ENCODE assay signal across 20 mouse cellular contexts in the genomic region with DNA sequence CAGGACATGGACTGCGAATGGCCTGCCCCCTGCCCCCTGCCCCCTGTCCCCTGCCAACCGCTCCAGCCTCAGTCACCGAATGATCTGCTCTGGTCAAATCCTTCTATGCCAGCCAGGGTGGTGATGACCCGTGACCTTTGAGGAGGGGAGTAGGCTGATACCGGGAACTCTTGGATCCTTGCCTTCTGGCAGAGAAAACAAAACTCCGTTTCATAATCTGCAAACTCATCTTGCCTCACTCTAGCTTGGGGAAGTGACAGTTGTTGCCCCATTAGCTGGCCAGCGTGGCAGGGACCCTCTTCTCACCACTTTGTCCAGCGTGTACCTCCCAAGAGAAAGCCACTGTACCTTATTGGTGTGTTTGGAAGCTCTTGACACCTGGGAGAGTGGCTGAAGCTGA. TPM values are rescaled to one million over a fixed set of nuclear protein-coding genes. Genes with fewer than 3 reads are reported as not detected.
A peak's percentile ranks its signal among the peaks of the same experiment; 100 is the strongest.
DNase-seq lines count a peak whose midpoint lies in the region; ATAC-seq and TF ChIP-seq lines count a peak whose summit lies in the region.
"Had no signal": no experiment of that assay in that cellular context is flagged by ENCODE, and none has a peak within 500 bp of the region (broad histone marks: within the 10 kb centered on the region; RNA-seq: fewer than 3 reads in every experiment).

No protein-coding gene starts in this region.

- no peak overlapping the region for H3K9ac ChIP-seq in midbrain, embryonic 11.5 days (ENCODE audit: low read length)
- no peak overlapping the region for H3K9ac ChIP-seq in midbrain, postnatal 0 days (replicated peaks; ENCODE audit: low read length, poor library complexity, severe bottlenecking)
- H3K9ac ChIP-seq in stomach, postnatal 0 days (ENCODE audit: low read length), result no peak overlapping the region
- H3K9ac ChIP-seq: embryonic facial prominence, embryonic 12.5 days; forebrain, embryonic 15.5 days; heart, embryonic 15.5 days; midbrain, embryonic 15.5 days; stomach, embryonic 15.5 days had no signal

- peak; percentile 45 for DNase-seq in adrenal gland, postnatal 14 days
- DNase-seq in adrenal gland, adult 18-20 months (ENCODE audit: low spot score in 2 of 2), result no peak
- peak; percentile 48 for DNase-seq in layer of hippocampus, adult 9-11 months
- no peak for DNase-seq in layer of hippocampus, postnatal 36 days
- peak; percentile 8 for DNase-seq in midbrain, embryonic 11.5 days (ENCODE audit: low spot score, missing footprints)
- DNase-seq in midbrain, postnatal 0 days (ENCODE audit: low spot score), result no peak
- DNase-seq in stomach, postnatal 0 days (ENCODE audit: low spot score), result no peak
- no peak for DNase-seq in embryo, embryonic 10 days (ENCODE audit: low spot score)
- DNase-seq: cerebellum, adult 2 months; heart, adult 18-20 months; kidney, adult 8-10 months had no signal

- TF ChIP-seq EP300 in stomach, postnatal 0 days (optimal IDR thresholded peaks at IDR 0.05), result no peak

- no peak for ATAC-seq in midbrain, embryonic 11.5 days (ENCODE audit: low FRiP score)
- no peak for ATAC-seq in midbrain, postnatal 0 days (ENCODE audit: low FRiP score)
- no peak for ATAC-seq in stomach, postnatal 0 days (ENCODE audit: low FRiP score, low TSS enrichment)
- ATAC-seq: forebrain, embryonic 15.5 days; midbrain, embryonic 15.5 days had no signal

- WGBS in midbrain, embryonic 11.5 days, result 90% methylated on average over 8 of the region's 8 CpGs
- 81% methylated on average over 8 of the region's 8 CpGs for WGBS in midbrain, postnatal 0 days
- 75% methylated on average over 8 of the region's 8 CpGs for WGBS in stomach, postnatal 0 days

- H3K36me3 ChIP-seq in midbrain, embryonic 11.5 days (ENCODE audit: control insufficient read depth, insufficient read depth, low read length), result no peaks in the 10 kb centered on the region
- 0 out of 2 replicates have a peak, but pooled peaks cover 3% of the 10 kb centered on the region for H3K36me3 ChIP-seq in midbrain, postnatal 0 days (ENCODE audit: insufficient read depth, low read length)
- peaks cover 11% of the 10 kb centered on the region; the same call in 1 of the 2 replicates for H3K36me3 ChIP-seq in stomach, postnatal 0 days (ENCODE audit: control insufficient read depth, insufficient read depth, low read length)
- H3K36me3 ChIP-seq: forebrain, embryonic 15.5 days; midbrain, embryonic 15.5 days had no signal

- TF ChIP-seq CTCF in midbrain, postnatal 0 days (IDR thresholded peaks at IDR 0.05), result no peak
- TF ChIP-seq CTCF in stomach, postnatal 0 days (IDR thresholded peaks at IDR 0.05; ENCODE audit: low read depth), result no peak

- no peak overlapping the region for H3K4me2 ChIP-seq in midbrain, embryonic 11.5 days
- no peak overlapping the region for H3K4me2 ChIP-seq in midbrain, postnatal 0 days (ENCODE audit: low read depth, low read length, poor library complexity, severe bottlenecking)
- H3K4me2 ChIP-seq in stomach, postnatal 0 days (replicated peaks; ENCODE audit: low read depth), result no peak overlapping the region
- H3K4me2 ChIP-seq: embryonic facial prominence, embryonic 12.5 days; forebrain, embryonic 15.5 days; heart, embryonic 15.5 days; midbrain, embryonic 15.5 days; stomach, embryonic 15.5 days had no signal

- no peaks in the 10 kb centered on the region for H3K9me3 ChIP-seq in midbrain, embryonic 11.5 days (ENCODE audit: control insufficient read depth, low read length)
- no peaks in the 10 kb centered on the region for H3K9me3 ChIP-seq in midbrain, postnatal 0 days (ENCODE audit: low read length)
- no peaks in the 10 kb centered on the region for H3K9me3 ChIP-seq in stomach, postnatal 0 days (ENCODE audit: control insufficient read depth, low read length)
- H3K9me3 ChIP-seq: embryonic facial prominence, embryonic 12.5 days; forebrain, embryonic 15.5 days; heart, embryonic 15.5 days; midbrain, embryonic 15.5 days; stomach, embryonic 15.5 days had no signal

- no peaks in the 10 kb centered on the region for H3K27me3 ChIP-seq in midbrain, embryonic 11.5 days (ENCODE audit: control insufficient read depth, insufficient read depth, low read length)
- no peaks in the 10 kb centered on the region for H3K27me3 ChIP-seq in midbrain, postnatal 0 days (ENCODE audit: insufficient read depth, low read length)
- no peaks in the 10 kb centered on the region for H3K27me3 ChIP-seq in stomach, postnatal 0 days (ENCODE audit: control insufficient read depth, insufficient read depth, low read length)
- H3K27me3 ChIP-seq: embryonic facial prominence, embryonic 12.5 days; forebrain, embryonic 15.5 days; midbrain, embryonic 15.5 days; stomach, embryonic 15.5 days had no signal

- H3K4me3 ChIP-seq in midbrain, embryonic 11.5 days (ENCODE audit: low read depth, low read length), result no peak overlapping the region
- H3K4me3 ChIP-seq in midbrain, postnatal 0 days (ENCODE audit: low read depth, low read length), result no peak overlapping the region
- H3K4me3 ChIP-seq in stomach, postnatal 0 days (ENCODE audit: low read depth, low read length), result no peak overlapping the region
- H3K4me3 ChIP-seq: embryonic facial prominence, embryonic 12.5 days; forebrain, embryonic 15.5 days; heart, embryonic 15.5 days; midbrain, embryonic 15.5 days; stomach, embryonic 15.5 days had no signal

- peaks cover 1% of the 10 kb centered on the region; the same call in 1 of the 2 replicates for H3K4me1 ChIP-seq in midbrain, embryonic 11.5 days (ENCODE audit: control insufficient read depth, insufficient read depth, low read length)
- no peaks in the 10 kb centered on the region for H3K4me1 ChIP-seq in midbrain, postnatal 0 days (ENCODE audit: insufficient read depth, low read length)
- peaks cover 2% of the 10 kb centered on the region; the same call in 1 of the 2 replicates for H3K4me1 ChIP-seq in stomach, postnatal 0 days (replicated peaks; ENCODE audit: control insufficient read depth, insufficient read depth)

- no peak overlapping the region for H3K27ac ChIP-seq in midbrain, embryonic 11.5 days (ENCODE audit: low read depth, low read length)
- no peak overlapping the region for H3K27ac ChIP-seq in midbrain, postnatal 0 days (ENCODE audit: low read depth, low read length)
- no peak overlapping the region for H3K27ac ChIP-seq in stomach, postnatal 0 days (replicated peaks)
- H3K27ac ChIP-seq: embryonic facial prominence, embryonic 12.5 days; forebrain, embryonic 15.5 days; heart, embryonic 15.5 days; midbrain, embryonic 15.5 days; stomach, embryonic 15.5 days had no signal

RNA-seq across cellular contexts. Expression of a gene that starts 5.9 kb away (rescaled TPM):
- 73.2 and 98.3 TPM in 2 replicates for total RNA-seq in adrenal gland, postnatal 14 days (2021)
- 10 to 100 TPM; 83.9 to 94.4 TPM for total RNA-seq in adrenal gland, adult 18-20 months (2021)
- 10 to 100 TPM; 42.1 to 45.6 TPM for total RNA-seq in layer of hippocampus, postnatal 36 days (2021)
- polyA plus RNA-seq in midbrain, embryonic 11.5 days (2014; fragmentation: Nextera tagmentation; extraction: Ambion mirVana), result 19.2 and 23.0 TPM in 2 replicates
- 9.6 and 14.1 TPM in 2 replicates for total RNA-seq in midbrain, postnatal 0 days (2014; rRNA removed)
- 20.6 and 22.6 TPM in 2 replicates for polyA plus RNA-seq in midbrain, postnatal 0 days (2015; fragmentation: Nextera tagmentation; extraction: Ambion mirVana)
- polyA plus RNA-seq in stomach, postnatal 0 days (2015; fragmentation: Nextera tagmentation; extraction: Ambion mirVana), result 51.7 and 54.2 TPM in 2 replicates

RNA-seq across cellular contexts. Expression of a gene that starts 10.5 kb away (rescaled TPM):
- 2.0 and 2.4 TPM in 2 replicates for total RNA-seq in adrenal gland, postnatal 14 days (2021)
- total RNA-seq in adrenal gland, adult 18-20 months (2021), result 1 to 10 TPM; 2.2 to 2.3 TPM
- not detected for total RNA-seq in layer of hippocampus, postnatal 36 days (2021)
- 0.18 and 0.23 TPM in 2 replicates for polyA plus RNA-seq in midbrain, embryonic 11.5 days (2014; fragmentation: Nextera tagmentation; extraction: Ambion mirVana)
- 0.49 TPM in 1 of 2 replicates, not detected in the other for total RNA-seq in midbrain, postnatal 0 days (2014; rRNA removed)
- 0.22 and 0.50 TPM in 2 replicates for polyA plus RNA-seq in midbrain, postnatal 0 days (2015; fragmentation: Nextera tagmentation; extraction: Ambion mirVana)
- polyA plus RNA-seq in stomach, postnatal 0 days (2015; fragmentation: Nextera tagmentation; extraction: Ambion mirVana), result 1.4 and 1.8 TPM in 2 replicates
- total RNA-seq: hematopoietic stem cell, adult 5-6 weeks had no signal
- polyA plus RNA-seq: forebrain, embryonic 15.5 days had no signal

RNA-seq across cellular contexts. Expression of a gene that starts 14.7 kb away (rescaled TPM):
- total RNA-seq in adrenal gland, postnatal 14 days (2021), result 0.53 TPM in 1 of 2 replicates, not detected in the other
- 1 to 10 TPM in 1 of 2 experiments, not detected in 1; 1.2 TPM for total RNA-seq in adrenal gland, adult 18-20 months (2021)
- under 1 TPM in 1 of 2 experiments, not detected in 1; 0.56 TPM for total RNA-seq in layer of hippocampus, postnatal 36 days (2021)
- polyA plus RNA-seq in midbrain, embryonic 11.5 days (2014; fragmentation: Nextera tagmentation; extraction: Ambion mirVana), result not detected in 2 replicates
- not detected in 2 replicates for total RNA-seq in midbrain, postnatal 0 days (2014; rRNA removed)
- polyA plus RNA-seq in midbrain, postnatal 0 days (2015; fragmentation: Nextera tagmentation; extraction: Ambion mirVana), result 0.21 and 0.37 TPM in 2 replicates
- polyA plus RNA-seq in stomach, postnatal 0 days (2015; fragmentation: Nextera tagmentation; extraction: Ambion mirVana), result 0.23 and 0.28 TPM in 2 replicates
- total RNA-seq: hematopoietic stem cell, adult 5-6 weeks had no signal
- polyA plus RNA-seq: embryonic facial prominence, embryonic 12.5 days; forebrain, embryonic 15.5 days; limb, embryonic 14.5 days; midbrain, embryonic 15.5 days; neural tube, embryonic 11.5 days; spleen, adult 2 months; stomach, embryonic 15.5 days had no signal

RNA-seq across cellular contexts. Expression of a gene that starts 18.0 kb away (rescaled TPM):
- total RNA-seq in adrenal gland, postnatal 14 days (2021), result 418 and 458 TPM in 2 replicates
- 100 to 1,000 TPM; 239 to 321 TPM for total RNA-seq in adrenal gland, adult 18-20 months (2021)
- total RNA-seq in layer of hippocampus, postnatal 36 days (2021), result 100 to 1,000 TPM; 199 to 228 TPM
- 198 and 210 TPM in 2 replicates for polyA plus RNA-seq in midbrain, embryonic 11.5 days (2014; fragmentation: Nextera tagmentation; extraction: Ambion mirVana)
- total RNA-seq in midbrain, postnatal 0 days (2014; rRNA removed), result 150 and 170 TPM in 2 replicates
- 344 and 349 TPM in 2 replicates for polyA plus RNA-seq in midbrain, postnatal 0 days (2015; fragmentation: Nextera tagmentation; extraction: Ambion mirVana)
- polyA plus RNA-seq in stomach, postnatal 0 days (2015; fragmentation: Nextera tagmentation; extraction: Ambion mirVana), result 256 and 269 TPM in 2 replicates

RNA-seq across cellular contexts. Expression of a gene that starts 24.4 kb away (rescaled TPM):
- total RNA-seq in adrenal gland, postnatal 14 days (2021), result 702 and 762 TPM in 2 replicates
- total RNA-seq in adrenal gland, adult 18-20 months (2021), result 100 to 1,000 TPM; 653 to 681 TPM
- 100 to 1,000 TPM; 326 to 349 TPM for total RNA-seq in layer of hippocampus, postnatal 36 days (2021)
- 1,270 and 1,392 TPM in 2 replicates for polyA plus RNA-seq in midbrain, embryonic 11.5 days (2014; fragmentation: Nextera tagmentation; extraction: Ambion mirVana)
- total RNA-seq in midbrain, postnatal 0 days (2014; rRNA removed), result 2,209 and 2,389 TPM in 2 replicates
- polyA plus RNA-seq in midbrain, postnatal 0 days (2015; fragmentation: Nextera tagmentation; extraction: Ambion mirVana), result 749 and 802 TPM in 2 replicates
- 1,081 and 1,135 TPM in 2 replicates for polyA plus RNA-seq in stomach, postnatal 0 days (2015; fragmentation: Nextera tagmentation; extraction: Ambion mirVana)

Comparison
In these comparisons a context has a peak if more than half of its experiments do, and no peak if none do; other contexts are left out.
1. DNase-seq: peak in adrenal gland, postnatal 14 days (single experiment), layer of hippocampus, adult 9-11 months (single experiment) and midbrain, embryonic 11.5 days (single experiment); none in adrenal gland, adult 18-20 months (0 of 2), layer of hippocampus, postnatal 36 days (0 of 2), midbrain, postnatal 0 days (single experiment), stomach, postnatal 0 days (single experiment) and embryo, embryonic 10 days (single experiment).